Mouse (Mus musculus) mammary gland, adult 2 months (tissue): ENCODE results near the gene 5330417H12Rik. TPM values are rescaled to one million over a fixed set of nuclear protein-coding genes. Genes with fewer than 3 reads are reported as not detected.

Experiments used
- polyA plus RNA-seq: library from polyadenylated mRNA; depleted of rRNA; stranded (reverse); fragments of >200 nt; gene quantifications from 2 replicates; pipeline ENCODE4 v1.2.3, GENCODE M21; 2012; ENCODE audit warnings: low replicate concordance; rRNA removed

The 5330417H12Rik gene
- not detected in 2 replicates for polyA plus RNA-seq

GRCm38 (mm10) chr7:107625061-107625460, at the start of gene 5330417H12Rik:
Gene 5330417H12Rik (minus strand): TSS chr7:107625161.

GRCm38 (mm10) chr7:107594857-107595402, 30.0 kb downstream of the 5330417H12Rik start, which contains the start of gene Ppfibp2:
Gene Ppfibp2 (plus strand): TSS chr7:107595207.

Other genes starting within 250 kb of the 5330417H12Rik start
- gene Olfml1, start 57.7 kb downstream of the 5330417H12Rik start, polyA plus RNA-seq, result 12.5 and 23.4 TPM in 2 replicates
- 8.5 and 14.3 TPM in 2 replicates for gene Ppfibp2, start 30.0 kb downstream of the 5330417H12Rik start, polyA plus RNA-seq
- 0.04 TPM in 1 of 2 replicates, not detected in the other for gene Cyb5r2, start 132.9 kb upstream of the 5330417H12Rik start, polyA plus RNA-seq
- gene Ovch2, start 176.0 kb upstream of the 5330417H12Rik start, polyA plus RNA-seq, result 0.06 TPM in 1 of 2 replicates, not detected in the other
- not detected in 2 replicates for gene Olfr467, start 187.1 kb upstream of the 5330417H12Rik start, polyA plus RNA-seq
- gene Olfr469, start 200.4 kb upstream of the 5330417H12Rik start, polyA plus RNA-seq, result not detected in 2 replicates
- not detected in 2 replicates for gene Olfr470, start 222.3 kb upstream of the 5330417H12Rik start, polyA plus RNA-seq